ENCODE assay signal across 8 mouse cellular contexts in genomic region chr3:87030855-87031254, GRCm38 (mm10). TPM values are rescaled to one million over a fixed set of nuclear protein-coding genes. Genes with fewer than 3 reads are reported as not detected.
DNase-seq lines count a peak whose midpoint lies in the region; ATAC-seq lines count a peak whose summit lies in the region.

No protein-coding gene starts in this region.

- 23% methylated on average over 6 of the region's 6 CpGs for WGBS in hindbrain, embryonic 10.5 days
- WGBS in hindbrain, embryonic 12.5 days = 17% methylated on average over 6 of the region's 6 CpGs

- no peak for ATAC-seq in hindbrain, embryonic 12.5 days (ENCODE audit: low FRiP score)
- ATAC-seq in granulocyte monocyte progenitor cell, adult 5-6 weeks (replicated peaks; ENCODE audit: poor library complexity, severe bottlenecking) = peak; percentile 87
- peak; percentile 94 for ATAC-seq in megakaryocyte-erythroid progenitor cell, adult 5-6 weeks (replicated peaks; ENCODE audit: low FRiP score, low TSS enrichment, poor library complexity, severe bottlenecking)

- no peaks in the 10 kb centered on the region for H3K9me3 ChIP-seq in hindbrain, embryonic 10.5 days
- no peaks in the 10 kb centered on the region for H3K9me3 ChIP-seq in hindbrain, embryonic 12.5 days (replicated peaks)

- no peak overlapping the region for H3K4me3 ChIP-seq in hindbrain, embryonic 10.5 days
- H3K4me3 ChIP-seq in hindbrain, embryonic 12.5 days = no peak overlapping the region

- H3K4me2 ChIP-seq in hindbrain, embryonic 12.5 days (replicated peaks) = no peak overlapping the region

- H3K4me1 ChIP-seq in hindbrain, embryonic 10.5 days (replicated peaks) = no peaks in the 10 kb centered on the region
- no peaks in the 10 kb centered on the region for H3K4me1 ChIP-seq in hindbrain, embryonic 12.5 days

- no peak overlapping the region for H3K27ac ChIP-seq in hindbrain, embryonic 10.5 days
- no peak overlapping the region for H3K27ac ChIP-seq in hindbrain, embryonic 12.5 days

- no peaks in the 10 kb centered on the region for H3K27me3 ChIP-seq in hindbrain, embryonic 10.5 days (ENCODE audit: insufficient read depth, poor library complexity, severe bottlenecking)
- no peaks in the 10 kb centered on the region for H3K27me3 ChIP-seq in hindbrain, embryonic 12.5 days

- DNase-seq in hindbrain, embryonic 10.5 days (ENCODE audit: low spot score) = peak; percentile 69
- DNase-seq in adrenal gland, adult 18-20 months (ENCODE audit: low spot score in 2 of 2) = peak; percentile 46 to 56
- DNase-seq in embryo, embryonic 10.5 days (ENCODE audit: low spot score) = peak; percentile 89
- DNase-seq in layer of hippocampus, postnatal 10 days (ENCODE audit: low spot score in 2 of 2) = peak; percentile 76 to 77
- peak; percentile 31 to 64 for DNase-seq in spleen, postnatal 10 days (ENCODE audit: low spot score in 2 of 2)

- no peak overlapping the region for H3K9ac ChIP-seq in hindbrain, embryonic 12.5 days

- H3K36me3 ChIP-seq in hindbrain, embryonic 10.5 days = no peaks in the 10 kb centered on the region
- H3K36me3 ChIP-seq in hindbrain, embryonic 12.5 days = no peaks in the 10 kb centered on the region

RNA-seq across cellular contexts. Expression of gene Cd1d1, which starts 31.6 kb away (rescaled TPM):
- 24.0 and 32.4 TPM in 2 replicates for polyA plus RNA-seq in hindbrain, embryonic 10.5 days (2016; fragmentation: Nextera tagmentation; extraction: Ambion mirVana)
- 71.0 and 76.1 TPM in 2 replicates for polyA plus RNA-seq in hindbrain, embryonic 12.5 days (2016; fragmentation: Nextera tagmentation; extraction: Ambion mirVana)
- total RNA-seq in adrenal gland, adult 18-20 months (2021) = 100 to 1,000 TPM in 1 of 2 experiments, 10 to 100 TPM in 1; 51.3 to 286 TPM
- 25.6 and 38.4 TPM in 2 replicates for total RNA-seq in granulocyte monocyte progenitor cell, adult 5-6 weeks (2014; fragmentation: Nextera tagmentation)
- total RNA-seq in granulocyte monocyte progenitor cell, adult 5-6 weeks (2017) = 18.6 and 18.7 TPM in 2 replicates
- 1 to 10 TPM; 3.8 to 4.3 TPM for total RNA-seq in layer of hippocampus, postnatal 10 days (2021)
- total RNA-seq in megakaryocyte-erythroid progenitor cell, adult 5-6 weeks (2014; fragmentation: Nextera tagmentation) = 18.5 and 25.9 TPM in 2 replicates
- 22.7 and 28.4 TPM in 2 replicates for total RNA-seq in megakaryocyte-erythroid progenitor cell, adult 5-6 weeks (2017)
